Mouse (Mus musculus) intestine, embryonic 14.5 days (tissue): ENCODE results near the gene Igdcc4. TPM values are rescaled to one million over a fixed set of nuclear protein-coding genes. Genes with fewer than 3 reads are reported as not detected.

ENCODE experiments used
- ATAC-seq: fragments of 200-750 bp; cut with Nextera tagmentation; replicated peaks from 2 replicates; pipeline ENCODE4 v1.8.0; 2017; ENCODE audit warnings: low read depth, moderate number of reproducible peaks, moderate TSS enrichment, moderate library complexity; ENCODE audit not compliant: low FRiP score, low TSS enrichment
- DNase-seq: peaks from one replicate; pipeline ENCODE4 v3.0.0-alpha.2; 2018; ENCODE audit warnings: low spot score
- H3K27ac ChIP-seq: fragments of 300-500 bp; sonication (generic); 2 replicates; pipeline ENCODE4 v1.5.1; 2014; ENCODE audit warnings: low read depth, mild to moderate bottlenecking, control low read depth
- H3K27me3 ChIP-seq: fragments of 300-500 bp; sonication (generic); replicated peaks from 2 replicates; pipeline ENCODE4 v1.6.1; 2014; ENCODE audit warnings: low read length, control low read depth; ENCODE audit not compliant: control insufficient read depth, insufficient read depth
- H3K36me3 ChIP-seq: fragments of 300-500 bp; sonication (generic); 2 replicates; pipeline ENCODE4 v1.6.1; 2014; ENCODE audit warnings: low read length, control low read depth; ENCODE audit not compliant: control insufficient read depth, insufficient read depth
- H3K4me1 ChIP-seq: fragments of 300-500 bp; sonication (generic); replicated peaks from 2 replicates; pipeline ENCODE4 v1.6.1; 2014; ENCODE audit warnings: low read length, control low read depth, mixed read lengths; ENCODE audit not compliant: control insufficient read depth, insufficient read depth
- H3K4me2 ChIP-seq: fragments of 300-500 bp; sonication (generic); 2 replicates; pipeline ENCODE4 v1.6.1; 2014; ENCODE audit warnings: low read length
- H3K4me3 ChIP-seq: fragments of 300-500 bp; sonication (generic); 2 replicates; pipeline ENCODE4 v1.5.1; 2014; ENCODE audit warnings: low read depth, low read length, control low read depth, mixed read lengths
- H3K9ac ChIP-seq: fragments of 300-500 bp; sonication (generic); 2 replicates; pipeline ENCODE4 v1.6.1; 2014; ENCODE audit warnings: mild to moderate bottlenecking, low read length
- H3K9me3 ChIP-seq: fragments of 300-500 bp; sonication (generic); 2 replicates; pipeline ENCODE4 v1.6.1; 2016; ENCODE audit warnings: low read length, control low read depth; ENCODE audit not compliant: control insufficient read depth
- WGBS: fragments of 180-500 bp; shearing (Covaris S2); extraction: QIAGEN DNeasy Blood & Tissue Kit; methylation state at CpG from one replicate; pipeline ENCODE4 v1.1.7; 2014; 5-methylcytosine and 5-hydroxymethylcytosine counted together
- polyA plus RNA-seq: library from polyadenylated mRNA; unstranded; fragments of >200 nt; fragmentation: Nextera tagmentation; extraction: Ambion mirVana; gene quantifications from 2 replicates; pipeline ENCODE4 v1.2.1, GENCODE M21; 2014

Gene Igdcc4
- polyA plus RNA-seq, 1 experiment from 2014 or later, result 39.6 TPM

GRCm38 (mm10) chr9:65140936-65141305 lies 39.6 kb downstream of the Igdcc4 start, which contains the start of gene Igdcc3:
Gene Igdcc3 (plus strand): TSS chr9:65141189.
- peak within 1 kb of the TSS; percentile 70 for H3K4me3 ChIP-seq
- DNase-seq, result peak; percentile 83
- H3K27ac ChIP-seq, result peak within 1 kb of the TSS; percentile 82; the same call in 1 of the 2 replicates

GRCm38 (mm10) chr9:65141306-65141975 lies 40.2 kb downstream of the Igdcc4 start:
- ATAC-seq, result peak; percentile 75
- peak; percentile 89 for DNase-seq
- Histone ChIP-seq H3K27ac (peak overlapping the region; percentile 82; the same call in 1 of the 2 replicates), H3K36me3 (no peaks in the 10 kb centered on the region; the same call in 1 of the 2 replicates), H3K27me3 (0 out of 2 replicates have a peak, but pooled peaks cover 4% of the 10 kb centered on the region), H3K9me3 (no peaks in the 10 kb centered on the region), H3K4me2 (peak overlapping the region; percentile 92), H3K4me1 (peaks cover 14% of the 10 kb centered on the region; the same call in 1 of the 2 replicates), H3K9ac (peak overlapping the region; percentile 63), H3K4me3 (peak overlapping the region; percentile 70)
- 1% methylated on average over 54 of the region's 73 CpGs for WGBS

More at GRCm38 (mm10) chr9:65140936-65141305, 39.6 kb downstream of the Igdcc4 start, which contains the start of gene Igdcc3:
- Histone ChIP-seq H3K4me1 (peaks cover 14% of the 10 kb centered on the region; the same call in 1 of the 2 replicates), H3K27me3 (0 out of 2 replicates have a peak, but pooled peaks cover 4% of the 10 kb centered on the region), H3K36me3 (peaks cover 5% of the 10 kb centered on the region), H3K4me2 (peak within 1 kb of the TSS; percentile 92), H3K9ac (peak within 1 kb of the TSS; percentile 63), H3K9me3 (no peaks in the 10 kb centered on the region)
- peak; percentile 66; the same call in 1 of the 2 replicates for ATAC-seq
- 1% methylated on average over 34 of the region's 48 CpGs for WGBS

- H3K4me3 ChIP-seq, result peak overlapping the region; percentile 70
- H3K9me3 ChIP-seq, result no peaks in the 10 kb centered on the region
- H3K9ac ChIP-seq, result peak overlapping the region; percentile 63
- ATAC-seq, result peak; percentile 69
- peak overlapping the region; percentile 82; the same call in 1 of the 2 replicates for H3K27ac ChIP-seq
- 1% methylated on average over 17 of the region's 17 CpGs for WGBS
- no peak for DNase-seq
- H3K36me3 ChIP-seq, result 0 out of 2 replicates have a peak, but pooled peaks cover under 1% of the 10 kb centered on the region
- peak overlapping the region; percentile 92 for H3K4me2 ChIP-seq
- peaks cover 14% of the 10 kb centered on the region; the same call in 1 of the 2 replicates for H3K4me1 ChIP-seq
- H3K27me3 ChIP-seq, result 0 out of 2 replicates have a peak, but pooled peaks cover 4% of the 10 kb centered on the region
Measured at GRCm38 (mm10) chr9:65141976-65142318, 40.7 kb downstream of the Igdcc4 start.

GRCm38 (mm10) chr9:65142399-65142798 lies 41.1 kb downstream of the Igdcc4 start:
- Histone ChIP-seq H3K36me3 (0 out of 2 replicates have a peak, but pooled peaks cover 3% of the 10 kb centered on the region), H3K9ac (peak overlapping the region; percentile 63), H3K4me2 (peak overlapping the region; percentile 92), H3K9me3 (no peaks in the 10 kb centered on the region), H3K27ac (no peak overlapping the region), H3K27me3 (0 out of 2 replicates have a peak, but pooled peaks cover 4% of the 10 kb centered on the region), H3K4me3 (peak overlapping the region; percentile 70), H3K4me1 (peaks cover 14% of the 10 kb centered on the region; the same call in 1 of the 2 replicates)
- 2% methylated on average over 8 of the region's 8 CpGs for WGBS
- no peak for ATAC-seq
- peak; percentile 59 for DNase-seq

GRCm38 (mm10) chr9:65146001-65146400 lies 44.7 kb downstream of the Igdcc4 start:
- no peak overlapping the region for H3K4me2 ChIP-seq
- no peak overlapping the region for H3K27ac ChIP-seq
- 80% methylated on average over 5 of the region's 5 CpGs for WGBS
- ATAC-seq (no peak), DNase-seq (no peak)
- H3K4me3 ChIP-seq, result no peak overlapping the region
- H3K36me3 ChIP-seq, result 0 out of 2 replicates have a peak, but pooled peaks cover 3% of the 10 kb centered on the region
- H3K27me3 ChIP-seq, result no peaks in the 10 kb centered on the region
- H3K9me3 ChIP-seq, result no peaks in the 10 kb centered on the region
- no peak overlapping the region for H3K9ac ChIP-seq
- peaks cover 8% of the 10 kb centered on the region; the same call in 1 of the 2 replicates for H3K4me1 ChIP-seq

- Histone ChIP-seq H3K36me3 (0 out of 2 replicates have a peak, but pooled peaks cover 3% of the 10 kb centered on the region), H3K4me3 (no peak overlapping the region), H3K4me2 (no peak overlapping the region), H3K27ac (no peak overlapping the region), H3K9me3 (no peaks in the 10 kb centered on the region), H3K9ac (no peak overlapping the region), H3K27me3 (no peaks in the 10 kb centered on the region), H3K4me1 (peaks cover 8% of the 10 kb centered on the region; the same call in 1 of the 2 replicates)
- ATAC-seq (no peak), DNase-seq (no peak)
- WGBS, result 88% methylated on average over 7 of the region's 7 CpGs
Measured at GRCm38 (mm10) chr9:65148507-65148906, 47.2 kb downstream of the Igdcc4 start.

- no peak overlapping the region for H3K27ac ChIP-seq
- no peak overlapping the region for H3K4me2 ChIP-seq
- WGBS, result 53% methylated on average over 6 of the region's 6 CpGs
- ATAC-seq, result 0 out of 2 replicates have a peak, but pooled peaks have one; percentile 20
- no peak overlapping the region for H3K9ac ChIP-seq
- H3K36me3 ChIP-seq, result no peaks in the 10 kb centered on the region
- no peak overlapping the region for H3K4me3 ChIP-seq
- H3K27me3 ChIP-seq, result no peaks in the 10 kb centered on the region
- DNase-seq, result no peak
- no peaks in the 10 kb centered on the region for H3K9me3 ChIP-seq
- H3K4me1 ChIP-seq, result peaks cover 22% of the 10 kb centered on the region
Measured at GRCm38 (mm10) chr9:65152711-65153330, 51.5 kb downstream of the Igdcc4 start.

GRCm38 (mm10) chr9:65153331-65153711 lies 52.0 kb downstream of the Igdcc4 start:
- ATAC-seq (peak; percentile 34; the same call in 1 of the 2 replicates), DNase-seq (no peak)
- no peaks in the 10 kb centered on the region for H3K27me3 ChIP-seq
- H3K36me3 ChIP-seq, result no peaks in the 10 kb centered on the region
- H3K4me3 ChIP-seq, result no peak overlapping the region
- WGBS, result 10% methylated on average over 5 of the region's 5 CpGs
- 0 out of 2 replicates have a peak overlapping the region, but pooled peaks have one; percentile 3 for H3K27ac ChIP-seq
- peaks cover 22% of the 10 kb centered on the region for H3K4me1 ChIP-seq
- no peak overlapping the region for H3K9ac ChIP-seq
- no peaks in the 10 kb centered on the region for H3K9me3 ChIP-seq
- H3K4me2 ChIP-seq, result no peak overlapping the region
